Mouse (Mus musculus) erythroblast, embryonic 14.5 days (primary cell): Measurements from ENCODE around the gene Lrch1.

ENCODE experiments used
- GATA1 ChIP-seq: IDR thresholded peaks from 2 replicates; pipeline ENCODE4 v1.6.1; 2012; ENCODE audit warnings: low read length, inconsistent platforms, mixed read lengths
- TAL1 ChIP-seq: IDR thresholded peaks from 3 replicates; pipeline ENCODE4 v1.6.1; 2012; ENCODE audit warnings: low read length, inconsistent platforms, mixed read lengths

- TF ChIP-seq GATA1 (no peak), TAL1 (no peak)
These were observed 59.6 kb downstream of the Lrch1 start for GRCm38 (mm10) chr14:74888103-74888502.
